Mouse (Mus musculus): Measurements from ENCODE around the gene Iars2.

DNA sequence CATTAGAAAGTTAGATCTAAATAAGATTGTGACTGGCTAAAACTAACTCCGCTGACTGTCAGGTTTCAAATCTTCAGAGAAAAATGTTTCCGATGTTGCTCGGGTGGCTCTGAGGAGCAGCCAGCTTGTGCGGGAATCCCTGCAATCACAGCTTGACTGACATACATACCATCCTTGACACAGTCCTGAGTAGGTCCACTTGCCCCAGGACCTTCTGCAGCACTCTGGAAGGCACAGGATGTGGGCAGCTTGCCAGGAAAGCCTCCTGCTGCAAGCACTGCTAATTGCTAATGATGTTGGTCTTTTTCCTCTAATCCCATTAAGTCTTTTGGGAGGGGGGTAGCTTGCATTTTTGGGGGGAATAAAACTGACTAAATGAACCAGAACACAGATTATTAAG lies 44.0 kb downstream of the Iars2 start:
- TF ChIP-seq POLR2A (IDR thresholded peaks at IDR 0.05; ENCODE audit: borderline replicate concordance, control insufficient read depth, low read depth, low read length) (no peak), CTCF (IDR thresholded peaks at IDR 0.05; ENCODE audit: control insufficient read depth, insufficient read depth, low read length) (no peak)

All from bone marrow, adult 2 months (tissue).